Mouse (Mus musculus) C2C12 (cell line): ENCODE measurements around the gene Steap4.

Experiments
- CTCF ChIP-seq: IDR thresholded peaks from one replicate; pipeline ENCODE4 v1.5.1; 2011; ENCODE audit not compliant: control insufficient read depth, insufficient read depth, insufficient read length
- MAX ChIP-seq: IDR thresholded peaks from one replicate; pipeline ENCODE4 v1.6.1; 2011; ENCODE audit warnings: mild to moderate bottlenecking, control low read depth
- USF1 ChIP-seq: IDR thresholded peaks from one replicate; pipeline ENCODE4 v1.6.1; 2011; ENCODE audit warnings: low read depth, mild to moderate bottlenecking, control low read depth, moderate library complexity

DNA sequence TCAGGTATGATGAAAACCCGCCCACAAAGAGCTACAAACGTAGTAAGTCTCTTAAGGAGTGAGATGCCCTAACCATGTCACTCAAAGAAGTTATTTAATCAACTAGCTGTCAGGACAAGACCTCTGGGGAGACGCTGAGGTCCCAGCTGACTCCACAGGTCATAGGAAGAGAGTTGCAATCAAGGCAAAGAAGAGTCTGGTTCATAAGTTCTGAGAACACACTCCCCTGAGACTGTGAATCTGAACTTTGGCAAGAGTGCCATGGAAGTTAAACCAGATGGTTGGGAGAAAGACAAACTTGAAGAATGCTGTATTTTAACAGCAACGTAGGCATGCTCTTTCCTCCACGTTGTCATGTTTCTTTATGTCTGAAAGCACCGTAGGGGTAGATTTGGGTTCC, 971 bp upstream of the Steap4 start:
- no peak for TF ChIP-seq MAX
- TF ChIP-seq CTCF = no peak
- no peak for TF ChIP-seq USF1
